Mouse (Mus musculus): ENCODE data around the gene Trim8. TPM values are rescaled to one million over a fixed set of nuclear protein-coding genes. Genes with fewer than 3 reads are reported as not detected.

The Trim8 gene
- total RNA-seq, 2 experiments from 2014 or later, result 4.2 to 7.7 TPM

DNA sequence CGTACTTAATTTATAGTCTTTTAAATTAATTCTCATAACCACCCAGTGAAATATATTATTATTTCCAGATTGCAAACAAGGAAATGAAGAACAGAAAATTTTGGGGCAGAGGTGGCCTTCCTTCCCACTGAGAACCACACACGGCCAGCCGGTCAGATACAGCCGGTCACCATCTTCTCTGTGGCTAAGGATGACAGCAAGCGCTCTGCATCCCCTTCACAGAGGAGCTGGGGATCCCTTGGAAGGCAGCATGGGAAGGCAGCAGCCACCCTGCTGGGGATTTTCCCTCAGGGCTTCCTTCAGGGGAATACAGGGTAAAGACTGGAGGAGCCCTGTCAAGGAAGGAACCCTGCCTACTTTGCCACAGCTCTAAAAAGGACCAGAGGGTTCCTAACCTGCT lies 32.0 kb downstream of the Trim8 start:
- ATAC-seq (replicated peaks; ENCODE audit: low FRiP score, poor library complexity, severe bottlenecking), result no peak

DNA sequence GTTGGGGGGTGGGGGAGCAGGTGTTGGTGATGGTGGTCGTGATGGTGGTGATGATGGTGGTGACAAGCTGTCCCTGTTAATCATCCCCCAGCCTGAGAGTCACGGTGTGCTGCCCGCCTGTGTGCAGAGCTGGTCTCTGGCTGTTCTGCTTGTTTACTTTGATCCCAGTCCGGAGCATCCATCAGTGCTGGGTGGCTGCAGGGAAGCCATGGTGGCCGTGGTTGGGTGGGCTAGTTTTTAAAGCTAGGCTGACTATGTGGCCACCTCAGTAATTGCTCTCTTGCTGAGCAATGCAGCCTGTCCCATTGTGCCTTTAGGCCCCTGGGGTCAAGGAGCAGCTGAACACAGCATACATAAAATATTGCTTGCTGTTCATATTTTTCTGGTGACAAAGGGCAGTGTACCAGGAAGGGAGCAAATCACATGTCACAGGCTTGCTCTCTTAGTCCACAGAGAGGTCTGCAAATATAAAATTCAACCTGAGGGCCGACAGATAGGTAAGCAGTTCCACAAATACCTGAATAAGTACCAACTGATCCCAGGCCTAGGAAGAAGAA lies 33.1 kb downstream of the Trim8 start:
- no peak for ATAC-seq (replicated peaks; ENCODE audit: low FRiP score, poor library complexity, severe bottlenecking)

DNA sequence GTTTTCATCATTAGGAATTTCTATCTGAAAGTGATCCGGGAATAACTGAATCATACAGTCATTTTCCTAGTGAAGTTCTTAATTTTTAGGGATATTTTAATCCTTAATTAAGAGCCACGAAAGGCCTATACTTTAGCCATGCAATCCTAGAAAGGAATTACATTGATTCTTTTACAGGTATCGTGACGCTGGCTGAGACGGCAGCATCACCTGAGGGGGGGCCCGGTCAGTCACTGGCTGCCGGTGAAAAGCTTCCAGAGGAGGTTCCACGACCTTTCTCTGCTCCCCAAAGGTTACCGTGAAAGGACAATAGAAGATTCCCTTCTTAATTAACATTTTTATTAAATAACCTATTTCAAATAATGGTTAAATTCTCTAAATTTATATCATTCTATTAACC lies 35.9 kb downstream of the Trim8 start:
- ATAC-seq (replicated peaks; ENCODE audit: low FRiP score, poor library complexity, severe bottlenecking), result no peak

DNA sequence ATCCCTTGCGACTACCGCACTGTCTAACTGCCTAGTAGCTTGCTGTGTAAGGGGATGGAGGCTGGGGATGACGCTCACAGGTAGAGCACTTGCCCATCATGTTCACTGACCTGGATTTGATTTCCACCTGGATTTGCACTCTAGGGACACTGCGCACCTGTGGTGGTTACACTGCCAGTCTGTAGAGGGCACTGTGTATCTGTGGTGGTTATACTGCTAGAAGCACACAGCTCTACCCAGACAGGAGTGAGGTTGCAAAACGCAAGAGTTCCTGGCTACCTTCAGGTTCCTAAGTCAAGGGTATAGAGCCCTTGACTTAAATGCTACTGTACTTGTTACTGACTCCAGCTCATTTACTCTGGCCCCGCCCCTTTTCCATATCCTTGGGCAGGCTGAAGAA lies 36.7 kb downstream of the Trim8 start:
- peak; percentile 62; the same call in 1 of the 2 replicates for ATAC-seq (replicated peaks; ENCODE audit: low FRiP score, poor library complexity, severe bottlenecking)

DNA sequence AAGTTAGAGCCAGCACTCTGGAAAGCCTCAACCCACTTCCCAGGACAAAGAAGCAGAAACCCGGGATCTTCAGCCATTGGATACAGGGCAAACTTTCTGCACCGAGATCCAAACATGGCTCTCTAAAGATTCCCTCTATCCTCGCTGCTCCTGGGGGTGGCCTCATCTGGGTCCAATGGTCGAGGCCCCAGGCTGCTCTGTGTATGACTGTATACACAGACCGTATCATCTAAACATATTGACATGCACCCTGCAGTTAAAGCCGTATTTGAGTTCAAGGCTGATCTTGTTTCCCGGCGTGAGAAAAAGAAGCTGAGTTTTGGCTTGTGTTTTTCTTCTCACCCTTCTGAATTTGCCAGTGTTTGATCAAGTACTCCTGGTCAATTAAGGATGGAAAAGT lies 41.2 kb downstream of the Trim8 start:
- no peak for ATAC-seq (replicated peaks; ENCODE audit: low FRiP score, poor library complexity, severe bottlenecking)

DNA sequence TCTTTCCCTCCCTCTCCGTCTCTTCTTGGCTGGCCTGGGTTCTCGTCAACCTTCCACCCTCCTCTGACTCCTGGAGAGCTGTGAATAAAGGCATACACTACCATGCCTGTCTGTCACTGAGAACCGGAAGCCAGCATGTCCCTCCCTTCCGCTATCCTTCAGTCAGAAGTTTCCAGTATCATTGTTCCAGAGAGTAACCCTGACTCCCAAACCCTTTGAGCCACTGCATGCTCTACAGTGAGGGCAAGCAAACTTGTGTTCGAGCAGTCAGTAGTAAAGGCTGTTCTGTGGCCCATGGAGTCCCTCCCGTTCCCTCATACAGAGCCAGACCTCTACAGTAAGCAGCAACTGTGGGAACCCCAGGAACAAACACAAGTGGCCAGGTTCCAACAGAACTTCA lies 46.1 kb downstream of the Trim8 start:
- no peak for ATAC-seq (replicated peaks; ENCODE audit: low FRiP score, poor library complexity, severe bottlenecking)

DNA sequence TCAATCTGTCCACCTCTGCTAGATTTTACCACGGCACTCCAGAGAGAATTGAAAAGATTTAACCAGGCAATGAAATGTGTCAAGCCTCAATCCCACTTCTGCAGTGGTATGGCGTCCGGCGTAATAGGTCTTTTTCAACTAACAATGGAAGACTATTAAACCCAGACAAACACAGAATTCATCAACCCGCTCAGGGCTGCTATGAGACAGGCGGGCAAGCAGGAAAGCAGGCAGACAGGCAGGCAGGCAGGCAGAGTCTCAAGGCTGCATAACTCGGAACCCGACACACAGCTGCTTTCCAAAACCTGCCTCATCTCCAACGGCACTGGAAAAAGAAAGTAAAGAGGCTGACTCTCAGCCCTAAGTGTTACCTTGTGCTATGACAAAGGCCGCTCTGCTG lies 46.6 kb downstream of the Trim8 start:
- no peak for ATAC-seq (replicated peaks; ENCODE audit: low FRiP score, poor library complexity, severe bottlenecking)

DNA sequence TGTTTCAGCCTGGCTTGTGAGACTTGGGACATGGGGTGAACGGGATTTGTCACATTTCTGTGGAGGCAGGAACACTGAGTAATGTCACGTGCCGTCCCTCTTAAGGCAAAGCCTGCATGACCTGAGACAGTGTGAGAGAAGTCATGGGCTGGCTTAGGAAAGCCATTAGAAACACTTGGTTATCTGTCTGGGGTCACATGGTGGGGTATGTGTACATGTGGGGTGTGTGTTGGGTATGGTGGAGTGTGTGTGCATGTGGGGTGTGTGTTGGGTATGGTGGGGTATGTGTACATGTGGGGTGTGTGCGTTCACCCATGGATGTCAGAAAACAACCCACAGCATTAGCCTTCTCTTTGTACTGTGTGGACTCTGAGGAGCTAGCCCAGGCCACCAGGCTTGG lies 48.9 kb downstream of the Trim8 start:
- no peak for ATAC-seq (replicated peaks; ENCODE audit: low FRiP score, poor library complexity, severe bottlenecking)

DNA sequence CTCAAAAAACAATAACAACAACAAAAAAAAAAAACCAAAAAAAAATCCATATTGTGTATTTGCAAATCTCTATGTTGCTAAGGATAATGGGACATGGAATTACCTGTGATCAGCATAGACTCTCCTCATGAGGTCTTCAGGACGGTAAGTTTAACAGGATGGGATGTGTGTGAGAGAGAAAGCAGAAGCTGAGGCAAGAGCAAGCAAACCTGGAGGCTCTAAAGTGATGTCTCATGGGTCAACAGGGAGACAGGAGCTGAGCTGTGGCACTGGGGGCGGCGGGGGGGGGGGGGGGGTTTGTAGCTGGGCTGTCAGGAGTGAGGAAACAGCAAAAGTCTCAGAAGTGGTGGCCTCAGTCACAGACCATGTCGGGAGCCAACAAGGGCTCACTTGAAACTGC lies 51.0 kb downstream of the Trim8 start:
- ATAC-seq (replicated peaks; ENCODE audit: low FRiP score, poor library complexity, severe bottlenecking), result no peak

DNA sequence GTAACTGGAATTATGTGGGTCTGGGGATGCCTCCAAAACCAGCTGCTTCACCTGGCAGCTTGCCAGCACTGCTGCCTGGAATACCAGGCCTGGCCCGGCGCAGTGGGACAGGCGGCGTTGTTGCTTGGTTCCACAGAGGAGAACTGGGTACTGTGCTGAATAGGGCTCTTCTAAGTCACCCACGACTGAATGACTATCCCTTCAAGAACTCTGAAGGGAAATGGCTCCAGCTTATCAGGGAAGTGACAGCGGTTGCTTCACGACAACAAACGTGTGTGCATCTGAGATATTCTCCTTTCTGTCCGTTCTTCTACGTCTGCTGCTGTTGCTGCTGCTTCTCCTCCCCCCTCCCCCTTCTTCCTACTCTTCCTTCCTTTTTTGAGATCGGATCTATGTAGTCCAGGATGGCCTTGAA lies 52.0 kb downstream of the Trim8 start:
- peak; percentile 92 for ATAC-seq (replicated peaks; ENCODE audit: low FRiP score, poor library complexity, severe bottlenecking)

DNA sequence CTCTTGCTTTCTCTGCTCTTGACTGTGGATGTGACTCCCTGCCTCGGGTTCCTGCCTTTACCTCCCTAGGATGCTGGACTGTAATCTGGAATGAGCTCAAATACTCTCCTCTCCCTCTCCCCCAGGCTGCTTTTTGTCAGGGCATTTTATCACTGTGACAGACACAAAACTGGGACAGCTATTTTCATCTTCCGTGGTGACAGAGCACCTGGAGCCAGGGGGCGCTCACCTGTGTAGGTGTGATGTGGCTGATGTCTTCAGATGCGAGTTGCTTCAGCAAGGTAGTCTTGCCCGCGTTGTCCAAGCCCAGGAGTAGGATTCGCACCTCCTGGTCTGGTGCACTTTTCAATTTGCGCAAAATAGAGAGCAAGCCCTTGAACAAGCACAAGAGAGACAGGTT lies 56.5 kb downstream of the Trim8 start:
- ATAC-seq (replicated peaks; ENCODE audit: low FRiP score, poor library complexity, severe bottlenecking), result no peak

DNA sequence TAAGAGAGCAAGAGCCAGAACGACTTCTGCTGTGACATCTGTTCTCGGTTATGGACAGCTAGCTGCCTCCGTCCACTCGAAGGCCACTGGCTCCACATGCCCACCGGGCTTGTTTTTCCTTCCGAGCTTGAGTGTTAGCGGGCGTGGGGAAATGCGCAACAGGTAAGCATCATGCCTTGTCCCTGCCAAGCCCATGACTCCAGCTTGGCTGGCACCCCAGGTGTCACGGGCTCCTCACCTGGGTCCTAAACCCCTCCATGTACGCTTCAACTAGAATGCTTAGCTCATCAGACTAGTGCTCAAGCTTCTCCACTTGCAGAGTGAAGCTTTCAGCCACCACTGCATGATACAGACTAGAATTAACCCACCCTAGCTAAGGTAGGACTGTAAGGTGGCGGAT lies 57.1 kb downstream of the Trim8 start:
- no peak for ATAC-seq (replicated peaks; ENCODE audit: low FRiP score, poor library complexity, severe bottlenecking)

DNA sequence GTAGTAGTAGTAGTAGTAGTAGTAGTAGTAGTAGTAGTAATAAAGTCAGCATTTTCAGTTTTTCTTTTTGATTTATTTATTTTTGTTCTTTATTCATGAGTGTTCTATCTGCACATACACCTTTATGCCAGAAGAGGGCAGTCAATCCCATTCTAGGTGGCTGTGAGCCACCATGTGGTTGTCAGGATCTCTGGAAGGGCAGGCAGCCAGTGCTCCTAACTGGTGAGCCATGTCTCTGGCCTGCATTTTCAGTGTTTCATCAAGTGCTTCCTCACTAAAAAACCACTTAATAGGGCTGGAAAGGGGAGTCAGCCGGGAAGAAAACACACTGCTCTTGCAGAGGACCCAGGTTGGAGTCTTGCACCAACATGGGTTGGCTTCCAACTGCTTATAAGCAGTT lies 60.6 kb downstream of the Trim8 start:
- ATAC-seq (replicated peaks; ENCODE audit: low FRiP score, poor library complexity, severe bottlenecking), result peak; percentile 85

DNA sequence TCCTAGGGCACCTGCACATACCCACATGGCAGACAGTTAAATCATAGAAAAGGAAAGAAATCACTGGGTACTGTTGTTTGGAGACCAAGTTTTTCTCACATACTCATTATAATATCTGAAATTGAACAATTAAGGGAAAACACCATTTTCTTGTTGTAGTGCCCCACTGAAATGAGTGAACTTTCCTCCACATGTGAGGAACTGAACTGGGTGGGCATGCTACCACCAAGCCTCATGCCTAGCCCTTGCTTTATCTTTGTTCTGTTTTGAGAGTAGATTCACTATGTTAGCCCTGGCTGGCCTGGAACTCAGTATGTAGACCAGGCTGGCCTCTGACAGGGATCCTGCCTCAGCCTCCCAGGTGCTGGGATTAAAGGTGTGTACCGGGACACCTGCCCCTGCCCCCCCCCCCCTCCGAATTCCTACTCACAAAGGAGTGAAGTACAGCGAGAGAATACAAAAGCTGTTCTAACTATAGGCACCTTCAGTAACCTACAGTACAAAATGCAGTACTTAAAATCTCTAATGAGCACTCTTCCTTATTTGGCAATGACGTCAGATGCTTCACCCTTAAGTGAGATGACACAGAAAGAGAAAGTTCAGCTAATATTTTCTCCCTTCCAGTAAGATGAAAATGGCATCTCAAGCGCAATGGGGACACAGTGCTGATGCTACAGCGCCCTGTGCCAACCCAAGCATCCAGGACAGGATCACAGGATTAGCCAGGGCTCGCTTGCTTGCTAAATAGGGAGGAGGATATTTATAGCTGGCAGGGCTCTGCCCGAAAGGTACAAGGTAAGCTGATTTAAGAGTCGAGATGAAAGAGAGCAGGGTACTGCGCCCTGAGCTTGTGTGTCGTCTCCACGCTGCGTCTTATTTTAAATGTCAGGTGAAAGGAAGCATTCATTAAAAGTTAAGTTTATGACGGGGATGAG lies 61.3 kb downstream of the Trim8 start:
- no peak for ATAC-seq (replicated peaks; ENCODE audit: low FRiP score, poor library complexity, severe bottlenecking)

DNA sequence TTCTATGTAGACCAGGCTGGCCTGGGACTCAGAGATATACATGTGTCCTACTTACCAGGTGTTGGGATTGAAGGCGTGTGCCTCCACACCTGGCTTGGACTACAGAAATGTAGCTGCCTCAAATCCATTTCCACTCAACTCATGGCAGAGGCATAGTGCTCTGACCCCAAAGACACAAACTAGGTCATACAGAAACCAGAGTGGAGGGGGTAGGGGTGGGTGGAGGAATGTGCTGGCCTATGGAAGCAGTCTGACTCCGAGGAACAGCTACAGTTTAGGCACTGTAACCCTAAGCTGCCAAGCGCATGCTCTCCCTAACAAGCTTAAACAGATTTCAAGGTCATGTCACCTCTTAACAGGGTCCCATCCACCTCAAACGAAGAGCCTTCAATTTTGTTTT lies 62.1 kb downstream of the Trim8 start:
- ATAC-seq (replicated peaks; ENCODE audit: low FRiP score, poor library complexity, severe bottlenecking), result no peak

DNA sequence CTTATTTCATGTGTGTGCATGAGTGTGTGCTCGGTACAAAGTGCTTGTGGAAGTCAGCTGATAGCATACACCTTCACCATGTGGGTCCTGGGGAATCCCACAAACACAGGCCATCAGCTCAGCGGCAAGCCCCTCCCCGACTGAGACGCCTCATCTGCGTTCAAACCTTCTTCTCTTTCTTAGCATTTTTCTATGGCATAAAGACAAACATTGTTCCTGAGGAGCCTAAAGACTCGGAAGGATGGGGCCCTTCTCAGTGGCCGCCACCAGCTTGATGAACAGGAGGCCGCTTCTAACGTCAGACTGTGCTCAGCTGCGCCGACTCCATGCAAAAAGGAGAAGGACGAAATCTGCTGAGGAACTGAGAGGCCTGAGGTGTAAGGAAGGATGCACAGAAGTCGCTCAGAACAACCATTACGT lies 62.6 kb downstream of the Trim8 start:
- ATAC-seq (replicated peaks; ENCODE audit: low FRiP score, poor library complexity, severe bottlenecking), result no peak

Other genes starting within 250 kb of the Trim8 start
- 1.1 and 1.7 TPM in 2 replicates for gene Nfkb2, start 197.4 kb upstream of the Trim8 start, total RNA-seq (2015; ENCODE audit: low replicate concordance)
- gene Nfkb2, start 197.4 kb upstream of the Trim8 start, total RNA-seq (2017; ENCODE audit: low replicate concordance), result 1.2 and 1.9 TPM in 2 replicates
- gene Psd, start 174.5 kb upstream of the Trim8 start, total RNA-seq (2015; ENCODE audit: low replicate concordance), result not detected in 2 replicates
- 2.8 TPM in 1 of 2 replicates, not detected in the other for gene Psd, start 174.5 kb upstream of the Trim8 start, total RNA-seq (2017; ENCODE audit: low replicate concordance)
- gene Fbxl15, start 173.5 kb upstream of the Trim8 start, total RNA-seq (2015; ENCODE audit: low replicate concordance), result not detected in 2 replicates
- gene Fbxl15, start 173.5 kb upstream of the Trim8 start, total RNA-seq (2017; ENCODE audit: low replicate concordance), result 2.2 TPM in 1 of 2 replicates, not detected in the other
- gene Cuedc2, start 163.0 kb upstream of the Trim8 start, total RNA-seq (2015; ENCODE audit: low replicate concordance), result 8.4 and 16.2 TPM in 2 replicates
- 42.4 and 50.7 TPM in 2 replicates for gene Cuedc2, start 163.0 kb upstream of the Trim8 start, total RNA-seq (2017; ENCODE audit: low replicate concordance)
- 4.6 and 6.1 TPM in 2 replicates for gene Mfsd13a, start 160.6 kb upstream of the Trim8 start, total RNA-seq (2015; ENCODE audit: low replicate concordance)
- gene Mfsd13a, start 160.6 kb upstream of the Trim8 start, total RNA-seq (2017; ENCODE audit: low replicate concordance), result 1.4 and 6.2 TPM in 2 replicates
- gene 2310034G01Rik, start 151.4 kb upstream of the Trim8 start, total RNA-seq (2015; ENCODE audit: low replicate concordance), result not detected in 2 replicates
- not detected in 2 replicates for gene 2310034G01Rik, start 151.4 kb upstream of the Trim8 start, total RNA-seq (2017; ENCODE audit: low replicate concordance)
- gene Actr1a, start 106.0 kb upstream of the Trim8 start, total RNA-seq (2015; ENCODE audit: low replicate concordance), result 66.7 and 75.0 TPM in 2 replicates
- 82.9 and 94.7 TPM in 2 replicates for gene Actr1a, start 106.0 kb upstream of the Trim8 start, total RNA-seq (2017; ENCODE audit: low replicate concordance)
- gene Sufu, start 104.8 kb upstream of the Trim8 start, total RNA-seq (2015; ENCODE audit: low replicate concordance), result 3.6 and 5.9 TPM in 2 replicates
- gene Sufu, start 104.8 kb upstream of the Trim8 start, total RNA-seq (2017; ENCODE audit: low replicate concordance), result 2.4 and 4.8 TPM in 2 replicates
- 4.6 and 15.1 TPM in 2 replicates for gene Arl3, start 71.5 kb downstream of the Trim8 start, total RNA-seq (2015; ENCODE audit: low replicate concordance)
- 6.7 and 24.4 TPM in 2 replicates for gene Arl3, start 71.5 kb downstream of the Trim8 start, total RNA-seq (2017; ENCODE audit: low replicate concordance)
- gene Sfxn2, start 71.7 kb downstream of the Trim8 start, total RNA-seq (2015; ENCODE audit: low replicate concordance), result 0.72 and 19.3 TPM in 2 replicates
- gene Sfxn2, start 71.7 kb downstream of the Trim8 start, total RNA-seq (2017; ENCODE audit: low replicate concordance), result 0.98 and 5.8 TPM in 2 replicates
- 5.0 and 8.8 TPM in 2 replicates for gene Wbp1l, start 97.4 kb downstream of the Trim8 start, total RNA-seq (2015; ENCODE audit: low replicate concordance)
- gene Wbp1l, start 97.4 kb downstream of the Trim8 start, total RNA-seq (2017; ENCODE audit: low replicate concordance), result 6.7 and 9.2 TPM in 2 replicates
- gene Cyp17a1, start 171.5 kb downstream of the Trim8 start, total RNA-seq (2015; ENCODE audit: low replicate concordance), result not detected in 2 replicates
- gene Cyp17a1, start 171.5 kb downstream of the Trim8 start, total RNA-seq (2017; ENCODE audit: low replicate concordance), result not detected in 2 replicates
- 3.8 and 8.3 TPM in 2 replicates for gene Borcs7, start 188.2 kb downstream of the Trim8 start, total RNA-seq (2015; ENCODE audit: low replicate concordance)
- not detected in 2 replicates for gene Borcs7, start 188.2 kb downstream of the Trim8 start, total RNA-seq (2017; ENCODE audit: low replicate concordance)
- 2.5 and 10.9 TPM in 2 replicates for gene As3mt, start 205.8 kb downstream of the Trim8 start, total RNA-seq (2015; ENCODE audit: low replicate concordance)
- 1.2 and 2.0 TPM in 2 replicates for gene As3mt, start 205.8 kb downstream of the Trim8 start, total RNA-seq (2017; ENCODE audit: low replicate concordance)

Measured in erythroid progenitor cell, adult 5-6 weeks (primary cell).